Mouse (Mus musculus) MEL (cell line): ENCODE measurements around the gene Adgrv1. TPM values are rescaled to one million over a fixed set of nuclear protein-coding genes. Genes with fewer than 3 reads are reported as not detected.

ENCODE experiments used
- DNase-seq: peaks from one replicate; pipeline ENCODE4 v3.0.0; 2011; ENCODE audit warnings: low read depth, low spot score
- H3K27ac ChIP-seq: 2 replicates; pipeline ENCODE4 v1.5.1; 2012; ENCODE audit warnings: low read depth, mild to moderate bottlenecking, control low read depth, low read length, moderate library complexity; ENCODE audit not compliant: control insufficient read depth
- H3K27me3 ChIP-seq, 2 experiments: fragments of 150-350 bp in 1 of 2; sonication (generic) in 1 of 2; 2 replicates each; pipeline ENCODE4 v1.6.1; 2012; ENCODE audit warnings: low read length in 2 of 2, mild to moderate bottlenecking in 2 of 2, improper control_type of control experiment in 1 of 2, moderate library complexity in 1 of 2; ENCODE audit not compliant: insufficient read depth in 2 of 2, control insufficient read depth in 1 of 2
- H3K36me3 ChIP-seq, 2 experiments: 2 replicates each; pipeline ENCODE4 v1.6.1; 2012 to 2014; ENCODE audit warnings: low read length in 2 of 2, improper control_type of control experiment in 1 of 2, inconsistent platforms in 1 of 2, mild to moderate bottlenecking in 1 of 2; ENCODE audit not compliant: insufficient read depth in 2 of 2, control insufficient read depth in 1 of 2
- H3K4me1 ChIP-seq, 2 experiments: fragments of 150-350 bp in 1 of 2; sonication (generic) in 1 of 2; 2 replicates each; pipeline ENCODE4 v1.6.1; 2012; ENCODE audit warnings: low read length in 2 of 2, improper control_type of control experiment in 1 of 2, mild to moderate bottlenecking in 1 of 2; ENCODE audit not compliant: insufficient read depth in 2 of 2, control insufficient read depth in 1 of 2
- H3K4me3 ChIP-seq, 2 experiments: fragments of 150-350 bp in 1 of 2; sonication (generic) in 1 of 2; 2 replicates each; pipeline ENCODE4 v1.5.1; 2012; ENCODE audit warnings: low read depth in 2 of 2, low read length in 2 of 2, mild to moderate bottlenecking in 2 of 2, moderate library complexity in 2 of 2, control low read depth in 1 of 2, improper control_type of control experiment in 1 of 2; ENCODE audit not compliant: control insufficient read depth in 1 of 2, insufficient read depth in 1 of 2
- H3K79me2 ChIP-seq: 2 replicates; pipeline ENCODE4 v1.6.1; 2012; ENCODE audit warnings: mild to moderate bottlenecking, low read length, moderate library complexity; ENCODE audit not compliant: control insufficient read depth, poor library complexity, insufficient read depth
- H3K9ac ChIP-seq: 2 replicates; pipeline ENCODE4 v1.6.1; 2012; ENCODE audit warnings: low read depth, mild to moderate bottlenecking, control low read depth, low read length, moderate library complexity; ENCODE audit not compliant: control insufficient read depth, poor library complexity, severe bottlenecking
- H3K9me3 ChIP-seq: fragments of 150-350 bp; sonication (generic); replicated peaks from 2 replicates; pipeline ENCODE4 v1.6.1; 2012; ENCODE audit warnings: mild to moderate bottlenecking, low read length, improper control_type of control experiment, moderate library complexity; ENCODE audit not compliant: insufficient read depth
- CHD2 ChIP-seq: IDR thresholded peaks from 2 replicates; pipeline ENCODE4 v1.6.1; 2011; ENCODE audit warnings: low read length, improper control_type of control experiment
- CTCF ChIP-seq, 3 experiments: IDR thresholded peaks in 2 of 3; conservative IDR thresholded peaks in 1 of 3; 2 replicates each; pipeline ENCODE4 v1.5.1; 2011 to 2012; ENCODE audit warnings: low read length in 3 of 3, low read depth in 2 of 3, mild to moderate bottlenecking in 2 of 3, improper control_type of control experiment in 1 of 3, inconsistent platforms in 1 of 3, mixed read lengths in 1 of 3, moderate library complexity in 1 of 3; ENCODE audit not compliant: control insufficient read depth in 1 of 3, insufficient read depth in 1 of 3, poor library complexity in 1 of 3, severe bottlenecking in 1 of 3
- E2F4 ChIP-seq: IDR thresholded peaks from 2 replicates; pipeline ENCODE4 v1.6.1; 2011; ENCODE audit warnings: low read depth, low read length, improper control_type of control experiment, borderline replicate concordance
- ELF1 ChIP-seq: IDR thresholded peaks from 2 replicates; pipeline ENCODE4 v1.6.1; 2014; ENCODE audit warnings: low read depth, mild to moderate bottlenecking, inconsistent platforms, low read length, improper control_type of control experiment, moderate library complexity
- ETS1 ChIP-seq: IDR thresholded peaks from 2 replicates; pipeline ENCODE4 v1.6.1; 2012; ENCODE audit warnings: low read depth, mild to moderate bottlenecking, inconsistent platforms, low read length, improper control_type of control experiment, moderate library complexity
- GABPA ChIP-seq: IDR thresholded peaks from 2 replicates; pipeline ENCODE4 v1.6.1; 2012; ENCODE audit warnings: low read depth, mild to moderate bottlenecking, inconsistent platforms, low read length, improper control_type of control experiment, moderate library complexity
- HCFC1 ChIP-seq: IDR thresholded peaks from 2 replicates; pipeline ENCODE4 v1.6.1; 2012; ENCODE audit warnings: low read depth, mild to moderate bottlenecking, inconsistent platforms, low read length, improper control_type of control experiment, moderate library complexity
- MAFK ChIP-seq: IDR thresholded peaks from 2 replicates; pipeline ENCODE4 v1.6.1; 2011; ENCODE audit warnings: low read depth, mild to moderate bottlenecking, low read length, improper control_type of control experiment, borderline replicate concordance
- MEF2A ChIP-seq: IDR thresholded peaks from 2 replicates; pipeline ENCODE4 v1.6.1; 2014; ENCODE audit warnings: low read depth, mild to moderate bottlenecking, inconsistent platforms, low read length, improper control_type of control experiment; ENCODE audit not compliant: poor library complexity, insufficient replicate concordance, severe bottlenecking; ENCODE audit errors: extremely low read depth
- MXI1 ChIP-seq: IDR thresholded peaks from 2 replicates; pipeline ENCODE4 v1.6.1; 2011; ENCODE audit warnings: mild to moderate bottlenecking, low read depth, low read length, improper control_type of control experiment
- NELFE ChIP-seq: IDR thresholded peaks from 2 replicates; pipeline ENCODE4 v1.6.1; 2011; ENCODE audit warnings: low read depth, low read length, improper control_type of control experiment
- RAD21 ChIP-seq: IDR thresholded peaks from 2 replicates; pipeline ENCODE4 v1.6.1; 2011; ENCODE audit warnings: mild to moderate bottlenecking, low read depth, low read length, improper control_type of control experiment
- TAL1 ChIP-seq: IDR thresholded peaks from 2 replicates; pipeline ENCODE4 v1.6.1; 2012; ENCODE audit warnings: mild to moderate bottlenecking, inconsistent platforms, low read length, moderate library complexity, mixed read lengths
- TCF12 ChIP-seq: IDR thresholded peaks from 2 replicates; pipeline ENCODE4 v1.6.1; 2014; ENCODE audit warnings: low read depth, mild to moderate bottlenecking, inconsistent platforms, low read length, improper control_type of control experiment, moderate library complexity
- polyA plus RNA-seq, 2 experiments: library from polyadenylated mRNA; stranded (reverse) in 1 of 2; unstranded in 1 of 2; fragments of >175 nt in 1 of 2; fragments of >200 nt in 1 of 2; gene quantifications; 2 replicates each; pipeline versions ENCODE4 v1.2.1 to v1.2.4; 2012; ENCODE audit warnings: low replicate concordance in 2 of 2, low read depth in 1 of 2; ENCODE audit not compliant: insufficient read length in 2 of 2, insufficient read depth in 1 of 2, missing spikeins in 1 of 2
- total RNA-seq: library from RNA; depleted of rRNA; stranded (reverse); fragments of 300-350 nt; gene quantifications from 2 replicates; pipeline ENCODE4 v1.2.3, GENCODE M21; 2012

The Adgrv1 gene
- total and polyA plus RNA-seq, 3 experiments, result 5.6 to 5.8 TPM; not detected in 1

DNA sequence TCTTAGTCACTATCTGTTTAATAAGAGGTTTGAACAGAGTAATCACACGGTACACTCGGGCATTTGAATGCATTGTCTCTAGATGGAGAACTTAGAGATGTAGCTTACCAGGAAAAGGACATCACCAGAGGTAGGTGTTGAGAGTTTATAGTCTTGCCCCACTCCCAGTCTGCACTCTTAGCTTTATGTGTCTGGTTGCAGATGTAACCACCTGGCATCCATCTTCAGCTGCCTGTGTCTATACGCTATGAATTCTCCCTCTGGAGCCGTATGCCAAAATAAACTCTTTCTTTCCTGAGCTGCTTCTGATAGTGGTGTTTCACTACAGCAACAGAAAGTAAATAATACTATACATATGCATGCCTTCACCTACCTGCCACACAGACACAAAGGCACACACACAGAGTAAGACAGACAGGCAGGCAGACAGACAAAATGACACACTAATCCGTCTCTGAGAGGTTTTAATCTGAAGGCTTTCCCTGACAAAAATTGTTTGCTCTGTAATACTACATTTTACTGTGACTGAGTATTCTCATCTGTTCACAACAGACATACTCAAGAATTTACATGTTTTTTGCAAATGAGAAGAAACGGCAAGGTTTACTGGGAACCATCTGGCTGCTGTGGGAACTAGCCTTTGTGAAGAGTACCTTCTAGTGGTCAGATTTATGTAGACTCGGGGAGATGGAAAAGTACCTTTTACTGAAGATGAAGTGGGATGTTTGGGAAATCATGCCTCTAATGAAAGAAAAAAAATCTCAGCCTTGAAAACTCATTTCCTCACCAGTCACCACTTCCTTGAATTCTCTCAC, 318.4 kb downstream of the Adgrv1 start:
- H3K36me3 ChIP-seq, result no peaks in the 10 kb centered on the region
- H3K9ac ChIP-seq, result no peak overlapping the region
- H3K4me1 ChIP-seq, result no peaks in the 10 kb centered on the region
- no peak overlapping the region for H3K4me3 ChIP-seq
- H3K27me3 ChIP-seq, result no peaks in the 10 kb centered on the region
- H3K9me3 ChIP-seq, result no peaks in the 10 kb centered on the region
- H3K79me2 ChIP-seq, result no peaks in the 10 kb centered on the region
- no peak for DNase-seq
- H3K27ac ChIP-seq, result no peak overlapping the region
- TF ChIP-seq CHD2, result no peak
- TF ChIP-seq CTCF (IDR thresholded peaks at IDR 0.05 in 2 of 3, conservative IDR thresholded peaks at IDR 0.05 in 1 of 3; ENCODE audit: control insufficient read depth in 1 of 3, insufficient read depth in 1 of 3, low read depth in 2 of 3, low read length in 3 of 3, poor library complexity in 1 of 3, severe bottlenecking in 1 of 3), result peak in 1 of 3 experiments; percentile 8; a peak in 1 of 6 replicates
- TF ChIP-seq NELFE, result no peak
- peak; percentile 15 for TF ChIP-seq RAD21

- TF ChIP-seq MEF2A (no peak), CHD2 (no peak), MAFK (no peak), HCFC1 (no peak), GABPA (no peak), TAL1 (no peak), ETS1 (no peak), TCF12 (no peak), ELF1 (no peak), MXI1 (no peak), E2F4 (no peak)
- Histone ChIP-seq H3K4me1 (no peaks in the 10 kb centered on the region), H3K27me3 (no peaks in the 10 kb centered on the region), H3K79me2 (no peaks in the 10 kb centered on the region), H3K9me3 (no peaks in the 10 kb centered on the region), H3K9ac (no peak overlapping the region), H3K4me3 (no peak overlapping the region), H3K27ac (no peak overlapping the region), H3K36me3 (no peaks in the 10 kb centered on the region)
- peak; percentile 7 for DNase-seq
Observed at GRCm38 (mm10) chr13:81312148-81312547, 320.8 kb downstream of the Adgrv1 start.

- no peak overlapping the region for H3K9ac ChIP-seq
- H3K4me3 ChIP-seq, result no peak overlapping the region
- no peak for DNase-seq
- H3K27ac ChIP-seq, result no peak overlapping the region
- no peaks in the 10 kb centered on the region for H3K36me3 ChIP-seq
- no peaks in the 10 kb centered on the region for H3K9me3 ChIP-seq
- no peaks in the 10 kb centered on the region for H3K79me2 ChIP-seq
- no peak for TF ChIP-seq MXI1
- H3K4me1 ChIP-seq, result no peaks in the 10 kb centered on the region
- H3K27me3 ChIP-seq, result no peaks in the 10 kb centered on the region
Observed at GRCm38 (mm10) chr13:81300851-81301250, 332.1 kb downstream of the Adgrv1 start.
